Mouse (Mus musculus): ENCODE measurements around the gene Hip1. TPM values are rescaled to one million over a fixed set of nuclear protein-coding genes. Genes with fewer than 3 reads are reported as not detected.
"Not testable (repeated sequence)": the region's sequence is repeated elsewhere in the genome, so short reads cannot be mapped to it uniquely, and the experiment has no call there.

The Hip1 gene
- total RNA-seq, 2 experiments from 2014 or later = 44.4 TPM

DNA sequence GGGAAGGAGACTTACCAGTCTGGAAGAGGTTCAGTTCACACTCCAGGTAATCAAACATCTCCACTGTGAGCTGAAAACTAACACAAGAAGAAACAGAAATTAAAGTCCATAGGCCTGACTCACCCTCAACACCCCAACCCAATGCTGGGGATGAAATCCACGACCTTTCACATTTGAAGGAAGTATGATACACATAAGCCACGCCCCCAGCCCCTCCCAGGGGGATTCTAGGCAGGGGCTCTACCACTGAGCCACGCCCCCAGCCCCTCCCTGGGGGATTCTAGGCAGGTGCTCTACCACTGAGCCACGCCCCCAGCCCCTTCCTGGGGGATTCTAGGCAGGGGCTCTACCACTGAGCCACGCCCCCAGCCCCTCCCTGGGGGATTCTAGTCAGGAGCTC lies 93.4 kb downstream of the Hip1 start:
- DNase-seq (ENCODE audit: low spot score in 2 of 2) = not testable (repeated sequence)

DNA sequence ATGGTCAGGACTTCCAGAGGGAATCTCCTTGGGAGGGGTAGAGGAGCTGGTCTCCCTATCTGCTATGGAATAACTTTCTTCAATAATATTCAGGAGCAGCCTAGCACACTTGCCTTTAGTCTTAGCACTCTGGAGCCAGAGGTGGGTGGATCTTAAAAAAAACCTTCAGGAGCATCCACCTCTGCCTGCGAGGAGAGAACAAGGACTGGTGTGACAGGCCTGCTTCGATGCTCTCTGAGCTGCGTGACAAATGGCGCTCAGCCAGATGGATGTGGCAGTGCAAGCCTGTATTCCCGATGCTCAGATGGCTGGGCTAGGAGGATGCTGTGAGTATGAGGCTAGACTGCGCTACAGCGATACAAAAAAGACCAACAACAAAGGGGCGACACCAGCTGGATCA lies 93.8 kb downstream of the Hip1 start:
- no peak for DNase-seq (ENCODE audit: low spot score in 2 of 2)

DNA sequence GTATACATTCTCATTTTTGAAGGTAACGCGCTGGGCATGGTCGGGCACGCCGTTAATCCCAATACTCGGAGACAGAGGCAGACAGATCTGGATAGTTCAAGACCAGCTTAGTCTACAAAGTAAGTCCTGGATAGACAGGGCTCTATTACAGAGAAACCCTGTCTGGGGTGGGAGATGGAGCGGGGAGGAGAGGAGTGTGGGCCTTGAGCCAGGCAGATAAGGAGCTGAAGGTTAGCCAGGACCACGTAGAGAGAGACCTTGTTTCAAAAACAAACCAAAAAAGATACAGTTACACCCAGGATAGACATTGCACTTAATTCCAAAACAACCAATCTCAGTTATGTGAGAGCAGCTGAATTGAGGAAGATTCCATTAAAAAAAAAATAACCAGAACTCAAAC lies 99.2 kb downstream of the Hip1 start:
- DNase-seq (ENCODE audit: low spot score in 2 of 2) = no peak

DNA sequence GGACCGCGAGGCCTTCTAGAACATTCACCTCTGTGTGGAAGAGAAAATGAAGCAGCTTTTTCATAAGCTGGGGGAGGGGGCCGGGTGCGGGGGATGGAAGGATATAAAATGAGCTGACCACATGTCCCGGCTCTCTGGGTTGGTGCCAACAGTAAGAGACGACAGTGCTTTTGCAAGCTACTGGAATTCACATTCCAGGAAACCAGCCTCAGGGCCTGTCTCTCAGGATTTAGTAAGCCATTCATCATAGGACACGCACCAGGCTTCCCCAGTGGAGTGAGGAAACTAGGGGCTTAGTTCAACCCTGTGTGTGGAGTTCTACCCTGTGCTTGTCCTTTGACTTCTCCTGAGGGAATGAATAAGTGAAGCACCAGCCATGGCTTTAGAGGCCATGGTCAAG lies 102.5 kb downstream of the Hip1 start:
- no peak for DNase-seq (ENCODE audit: low spot score in 2 of 2)

DNA sequence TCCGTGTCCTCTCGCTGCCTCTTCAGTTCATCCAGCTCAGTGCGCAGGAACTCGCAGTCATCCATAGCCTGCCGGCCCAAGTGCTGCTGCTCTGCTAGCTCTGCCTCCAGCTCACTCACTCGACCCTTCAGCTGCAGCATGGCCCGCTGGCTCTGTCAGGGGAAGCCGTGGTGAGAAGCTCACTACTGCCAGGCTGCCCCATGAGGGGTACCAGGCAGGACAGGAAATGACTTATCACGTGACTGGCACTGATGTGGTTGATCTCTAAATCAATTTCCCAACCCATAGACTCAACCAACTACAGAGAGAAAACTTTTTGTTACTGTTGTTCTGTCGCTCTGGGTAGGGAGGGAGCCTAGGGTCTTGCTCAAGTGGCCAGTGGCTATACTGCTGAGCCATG lies 109.9 kb downstream of the Hip1 start:
- DNase-seq (ENCODE audit: low spot score in 2 of 2) = no peak

DNA sequence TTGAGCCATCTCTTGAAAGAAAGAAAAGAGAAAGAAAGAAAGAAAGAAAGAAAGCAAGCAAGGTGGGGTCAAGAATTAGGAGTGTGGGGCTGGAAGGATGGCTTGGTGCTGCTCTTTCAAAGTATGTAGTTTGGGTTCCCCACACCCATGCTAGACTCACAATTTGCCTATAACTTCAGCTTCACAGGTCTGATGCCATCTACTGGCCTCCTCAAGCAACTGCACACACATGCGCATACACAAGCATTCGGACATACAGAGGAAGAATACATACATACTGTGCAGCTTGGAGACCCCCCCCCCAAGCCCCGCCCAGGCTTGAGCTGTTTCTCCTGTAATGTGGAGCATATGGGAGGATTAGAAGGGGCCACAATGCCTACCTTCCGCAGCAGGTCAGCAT lies 111.1 kb downstream of the Hip1 start:
- no peak for DNase-seq (ENCODE audit: low spot score in 2 of 2)

DNA sequence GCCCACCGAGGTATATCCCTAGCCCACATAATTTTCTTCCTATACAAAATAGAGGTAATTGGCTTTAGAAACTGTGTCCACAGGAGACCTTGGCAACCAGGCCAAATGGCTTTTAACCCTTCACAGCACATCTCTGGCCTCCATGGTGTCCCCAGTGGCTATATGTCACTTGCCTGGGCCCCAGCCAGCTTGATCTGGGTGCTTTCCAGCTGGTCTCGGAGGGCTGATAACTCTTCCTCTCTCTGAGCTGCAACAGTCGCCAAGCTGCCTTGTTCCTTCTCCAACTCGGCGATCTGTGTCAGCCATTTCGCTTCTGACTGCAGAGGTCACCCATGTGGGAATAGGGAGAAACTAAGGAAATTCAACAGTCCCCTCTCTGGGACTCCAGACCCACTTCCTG lies 113.8 kb downstream of the Hip1 start:
- DNase-seq (ENCODE audit: low spot score in 2 of 2) = no peak

DNA sequence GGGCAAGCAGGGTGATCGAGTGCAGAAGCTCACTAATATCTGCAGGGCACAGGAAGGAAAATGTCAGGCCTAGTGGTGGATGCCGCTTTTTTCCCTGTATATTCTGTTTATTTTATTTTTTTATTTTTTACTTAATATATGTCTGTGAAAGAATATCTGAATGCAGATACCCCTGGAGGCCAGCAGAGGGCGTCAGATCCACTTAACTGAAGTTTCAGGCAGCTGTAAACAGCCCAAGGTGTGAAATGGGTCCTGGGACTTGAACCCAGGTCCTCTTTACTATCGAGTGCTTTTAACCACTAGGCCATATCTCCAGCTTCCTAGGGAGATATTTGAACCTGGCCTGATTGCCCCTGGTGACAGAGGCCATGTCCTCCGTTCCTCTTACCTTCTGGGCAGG lies 116.1 kb downstream of the Hip1 start:
- DNase-seq (ENCODE audit: low spot score in 2 of 2) = no peak

DNA sequence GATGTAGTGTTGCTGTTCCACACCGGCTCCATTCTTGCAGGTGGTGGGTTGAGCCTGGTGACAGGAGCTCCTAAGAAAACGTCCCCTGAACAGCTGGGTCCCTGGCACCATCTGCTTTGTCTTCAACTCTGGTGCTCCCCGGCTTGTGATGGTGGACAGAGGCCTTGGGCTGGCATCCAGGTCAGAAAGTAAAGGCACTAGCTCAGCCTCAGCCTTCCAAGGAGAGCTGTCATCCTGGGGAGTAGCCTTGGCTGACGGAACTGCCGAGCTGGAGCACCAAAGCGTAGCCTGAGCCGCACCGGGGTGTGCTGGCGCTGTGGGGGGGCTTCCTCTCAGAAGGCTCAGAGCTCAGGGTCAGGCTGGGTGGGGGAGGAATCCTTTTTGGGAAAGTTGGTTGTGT lies 134.7 kb downstream of the Hip1 start:
- DNase-seq (ENCODE audit: low spot score in 2 of 2) = no peak

DNA sequence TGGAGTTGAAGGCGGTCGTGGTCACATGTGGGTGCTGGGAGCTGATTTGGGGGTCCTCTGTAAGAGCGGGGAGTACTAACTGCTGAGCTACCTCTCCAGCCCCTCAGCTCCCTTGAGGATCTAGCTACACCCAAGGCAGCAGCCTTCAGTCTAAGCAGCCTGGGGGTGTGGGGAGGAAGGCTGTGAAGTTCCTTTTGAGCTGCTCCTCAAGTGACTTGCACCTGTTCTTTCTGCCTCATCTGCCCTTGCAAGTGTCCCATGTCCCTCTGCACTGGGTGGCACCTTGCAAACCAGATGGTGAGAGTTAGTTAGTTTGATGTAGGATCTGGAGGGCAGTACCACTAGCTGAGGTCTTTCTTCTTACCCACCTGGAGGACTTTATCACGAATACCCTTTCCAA lies 136.8 kb downstream of the Hip1 start:
- no peak for DNase-seq (ENCODE audit: low spot score in 2 of 2)

DNA sequence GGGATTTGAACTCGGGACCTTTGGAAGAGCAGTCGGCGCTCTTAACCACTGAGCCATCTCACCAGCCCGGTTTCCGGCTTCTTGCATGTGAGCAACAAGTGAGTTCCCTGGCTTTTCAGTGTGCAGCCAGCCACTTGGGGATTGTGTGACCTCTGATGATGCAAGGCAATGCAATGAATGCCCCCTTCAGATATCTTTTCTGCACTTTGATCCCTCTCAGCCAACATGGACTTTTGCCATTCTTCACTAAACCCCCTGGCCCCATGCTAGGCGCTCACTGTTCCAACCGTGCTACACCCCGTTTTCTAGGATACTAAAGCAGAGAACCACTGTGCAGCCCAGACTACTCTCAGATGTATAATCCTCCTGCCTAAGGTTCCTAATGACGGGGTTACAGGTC lies 139.5 kb downstream of the Hip1 start:
- no peak for DNase-seq (ENCODE audit: low spot score in 2 of 2)

DNA sequence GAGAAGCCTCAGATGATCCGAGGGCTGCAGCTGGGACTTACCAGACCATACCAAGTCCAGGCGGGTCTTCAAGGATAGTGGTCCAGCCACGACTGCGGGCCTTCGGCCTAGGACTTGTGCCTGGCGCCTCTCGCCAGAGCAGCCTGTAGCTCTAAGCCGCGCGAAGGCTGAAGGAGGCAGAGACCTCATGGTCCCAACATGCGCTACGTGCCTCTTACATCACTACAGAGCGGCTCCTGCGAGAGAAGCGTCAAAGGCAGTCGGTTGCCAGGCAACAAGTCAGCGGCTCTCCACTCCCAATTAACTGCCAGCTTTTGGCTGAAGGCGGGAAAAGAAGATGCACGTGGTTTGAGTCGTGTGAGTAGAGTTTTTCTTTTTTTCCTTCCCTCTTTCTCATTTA lies 140.3 kb downstream of the Hip1 start:
- no peak for DNase-seq (ENCODE audit: low spot score in 2 of 2)

DNA sequence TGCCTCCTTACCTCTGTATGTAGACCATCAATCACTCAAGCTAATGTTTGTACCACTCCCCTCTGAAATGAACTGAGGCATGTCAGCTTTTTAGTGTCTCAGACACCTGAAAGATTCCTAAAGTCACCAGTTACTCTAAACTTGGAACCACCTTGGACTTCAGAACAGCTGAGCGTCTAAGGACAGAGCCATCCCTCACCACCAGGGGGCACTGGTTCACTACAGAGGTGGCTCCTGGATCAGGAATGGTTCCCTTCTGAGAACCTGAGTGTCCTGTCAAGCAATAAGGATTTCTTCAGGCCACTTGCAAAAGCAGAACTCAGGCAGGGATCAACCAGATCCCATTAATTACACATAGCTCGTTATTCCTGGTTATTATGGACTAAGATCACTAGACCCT lies 144.7 kb downstream of the Hip1 start:
- DNase-seq (ENCODE audit: low spot score in 2 of 2) = peak; percentile 48 to 83

DNA sequence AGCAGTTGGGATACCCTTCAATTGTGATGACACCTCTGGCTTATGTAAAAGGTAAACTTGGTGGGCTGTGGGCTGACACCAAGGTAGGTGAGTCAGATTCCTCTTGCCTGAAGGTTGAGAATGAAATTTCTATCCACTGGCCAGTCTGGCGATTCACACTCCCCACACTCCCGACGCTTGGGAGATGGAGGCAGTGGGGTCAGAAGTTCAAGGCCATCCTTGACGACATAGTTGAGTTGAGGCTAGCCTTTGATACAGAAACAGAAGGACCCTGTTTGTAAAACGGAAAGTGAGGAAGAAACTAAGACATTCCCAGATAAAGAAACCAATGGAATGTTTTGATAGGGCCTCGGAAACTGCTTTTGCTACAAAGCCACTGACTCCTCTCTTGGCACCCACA lies 145.5 kb downstream of the Hip1 start:
- DNase-seq (ENCODE audit: low spot score in 2 of 2) = no peak

DNA sequence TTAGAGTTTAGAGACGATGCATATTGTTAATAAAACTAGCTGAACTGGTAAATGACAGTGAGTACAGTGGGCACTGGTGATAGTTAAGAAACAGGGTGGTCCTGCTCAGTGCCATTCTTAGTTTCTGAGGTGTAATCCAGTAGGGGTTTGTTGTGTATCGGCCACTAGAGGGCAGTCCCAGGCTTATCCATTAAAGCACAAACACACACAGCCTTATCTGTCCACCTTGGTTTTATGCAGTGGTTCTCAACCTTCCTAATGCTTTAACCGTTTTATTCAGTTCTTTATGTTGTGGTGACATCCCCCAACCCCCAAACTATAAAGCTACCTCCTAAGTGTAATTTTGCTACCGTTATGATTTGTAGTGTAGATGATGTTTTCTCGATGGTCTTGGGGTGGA lies 149.1 kb downstream of the Hip1 start:
- no peak for DNase-seq (ENCODE audit: low spot score in 2 of 2)

DNA sequence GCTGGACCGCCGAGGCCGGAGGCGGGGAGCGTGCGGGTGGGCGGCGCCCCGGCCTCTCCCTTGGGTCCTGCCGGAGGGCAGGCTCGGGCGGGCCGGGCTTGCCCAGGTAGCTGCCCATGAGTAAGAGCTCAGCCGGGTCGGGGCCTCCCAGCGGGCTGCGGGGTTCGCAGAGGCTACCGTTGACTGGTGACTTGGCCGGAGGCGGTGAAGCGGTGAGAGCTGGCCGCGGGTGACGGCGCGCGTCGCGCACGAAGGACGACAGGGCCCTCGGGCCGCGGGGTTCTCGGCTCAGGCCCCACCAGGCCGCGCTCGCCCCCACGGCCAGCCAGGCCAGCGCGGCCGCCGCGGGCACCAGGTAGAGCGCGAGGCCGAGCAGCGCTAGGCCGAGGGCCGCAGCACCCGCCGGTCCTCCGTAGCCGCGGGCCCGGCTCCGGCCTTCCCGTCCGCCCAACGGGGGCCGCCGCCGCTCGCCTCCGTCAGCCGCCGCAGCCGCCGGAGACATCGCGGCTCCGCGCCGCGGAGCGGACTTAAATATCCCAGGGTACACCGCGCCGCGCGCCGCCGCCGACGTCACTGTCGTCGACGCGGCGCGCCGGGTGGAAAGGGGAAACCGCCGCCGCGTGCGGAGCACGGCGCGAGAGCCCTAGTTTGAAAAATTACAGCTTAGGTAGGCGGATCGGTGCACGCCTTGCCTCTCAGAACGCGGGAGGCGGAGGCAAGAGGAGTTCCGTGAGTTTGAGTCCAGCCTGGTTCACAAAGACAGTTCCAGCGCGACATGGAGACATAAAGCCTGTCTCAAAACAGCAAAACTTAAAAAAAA lies 150.7 kb downstream of the Hip1 start, which contains the start of gene Pom121:
Gene Pom121 (minus strand): TSS at position 543 of the 820 bp plus-strand sequence.
- DNase-seq (ENCODE audit: low spot score in 2 of 2) = peak; percentile 65 to 71

DNA sequence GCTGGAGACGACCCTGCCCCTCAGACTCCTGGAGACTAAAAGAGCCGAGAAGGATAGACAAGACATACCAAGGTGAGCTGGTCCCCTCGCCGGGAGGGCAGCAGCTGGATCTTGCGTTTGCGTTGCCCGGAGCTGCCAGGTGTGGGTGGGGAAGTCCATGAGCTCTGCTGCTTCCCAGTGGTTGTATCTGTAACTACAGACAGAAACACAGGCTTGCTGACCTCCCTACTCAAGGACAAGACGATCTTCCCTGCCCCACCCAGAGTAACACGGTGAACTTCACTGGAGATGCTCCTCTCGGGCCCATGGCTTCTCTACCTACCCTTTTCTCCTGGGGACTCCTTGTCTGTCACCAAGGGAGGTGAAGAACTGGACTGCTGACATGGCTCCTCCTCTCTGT lies 161.1 kb downstream of the Hip1 start:
- no peak for DNase-seq (ENCODE audit: low spot score in 2 of 2)

DNA sequence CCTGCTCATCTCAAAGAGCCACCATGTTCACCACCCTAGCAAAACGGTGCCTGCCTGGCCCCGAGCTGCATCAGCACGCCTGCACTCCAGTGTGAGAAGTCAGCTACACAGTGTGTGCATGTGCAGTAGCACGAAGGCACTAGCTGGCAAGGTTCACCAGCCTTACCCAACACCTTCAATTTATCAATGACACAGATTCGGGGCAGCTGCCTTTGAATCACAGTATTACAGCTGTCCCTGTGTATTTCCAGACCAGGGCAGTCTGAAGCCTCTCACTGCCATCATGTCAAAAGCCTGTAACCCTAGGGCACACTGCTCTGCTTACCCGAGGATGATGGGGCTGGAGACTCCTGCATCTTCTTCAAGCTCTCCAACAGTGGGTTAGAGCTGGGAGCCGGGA lies 162.2 kb downstream of the Hip1 start:
- no peak for DNase-seq (ENCODE audit: low spot score in 2 of 2)

DNA sequence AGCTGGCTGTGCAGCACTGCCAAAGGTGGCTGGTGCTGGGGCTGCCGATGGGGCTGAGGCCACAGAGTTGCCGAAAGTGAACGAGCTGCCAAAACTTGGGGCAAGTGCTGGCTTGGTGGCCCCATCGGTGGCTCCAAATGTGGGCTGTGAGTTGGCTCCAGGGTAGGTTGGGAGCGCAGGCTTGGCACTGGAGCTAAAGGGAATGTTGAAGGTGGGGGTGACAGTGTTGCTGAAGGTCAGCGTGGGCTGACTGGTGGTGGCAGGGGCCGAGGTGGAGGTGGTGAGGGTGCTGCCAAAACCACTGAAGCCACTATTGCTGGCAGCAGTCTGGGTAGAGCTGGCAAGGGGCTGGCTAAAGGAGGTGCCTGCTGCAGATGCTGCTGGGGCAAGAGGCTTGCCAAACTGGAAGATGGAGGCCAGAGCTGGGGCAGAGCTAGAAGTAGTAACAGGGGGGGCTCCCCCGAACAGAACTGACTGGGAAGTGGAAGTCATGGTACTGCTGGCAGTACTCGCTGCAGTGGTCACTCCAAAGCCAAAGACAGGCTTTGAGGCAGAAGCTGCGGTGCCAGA lies 163.5 kb downstream of the Hip1 start:
- no peak for DNase-seq (ENCODE audit: low spot score in 2 of 2)

DNA sequence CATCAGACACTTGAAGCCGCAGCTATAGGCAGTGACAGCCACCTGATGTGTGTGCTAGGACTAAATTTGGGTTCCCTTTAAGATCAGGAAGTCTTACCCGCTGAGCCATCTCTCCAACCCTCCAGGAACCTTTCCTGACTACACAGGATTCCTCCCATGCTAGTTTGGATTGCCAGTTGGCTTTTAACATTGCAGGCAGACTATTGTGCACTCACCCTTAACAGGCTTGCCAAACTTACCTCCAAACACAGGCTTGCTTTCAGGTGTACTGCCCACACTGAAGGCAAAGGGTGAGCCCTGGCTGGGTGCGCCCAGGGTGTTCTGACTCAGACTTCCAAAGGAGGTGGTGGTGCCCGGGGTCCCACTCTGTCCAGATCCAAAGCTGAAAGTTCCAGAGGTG lies 164.2 kb downstream of the Hip1 start:
- DNase-seq (ENCODE audit: low spot score in 2 of 2) = no peak

DNA sequence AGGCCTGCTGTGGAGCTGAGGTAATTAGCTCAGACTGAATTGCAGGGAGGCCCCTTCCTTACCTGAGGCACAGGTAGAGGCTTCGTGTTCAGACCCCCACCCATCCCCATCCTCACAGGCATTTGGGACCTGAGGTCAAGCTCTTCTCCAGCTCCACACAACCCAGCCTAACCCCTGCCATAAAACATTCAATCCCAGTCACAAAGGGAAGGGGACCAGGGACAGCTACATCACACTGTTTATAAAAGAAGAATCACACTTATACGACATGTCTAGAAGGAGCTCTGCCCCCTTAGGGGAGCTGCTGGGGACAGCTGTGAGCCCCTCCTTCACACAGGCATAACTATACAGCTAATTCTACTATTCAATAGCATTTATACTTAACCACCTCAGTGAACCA lies 168.6 kb downstream of the Hip1 start:
- no peak for DNase-seq (ENCODE audit: low spot score in 2 of 2)

DNA sequence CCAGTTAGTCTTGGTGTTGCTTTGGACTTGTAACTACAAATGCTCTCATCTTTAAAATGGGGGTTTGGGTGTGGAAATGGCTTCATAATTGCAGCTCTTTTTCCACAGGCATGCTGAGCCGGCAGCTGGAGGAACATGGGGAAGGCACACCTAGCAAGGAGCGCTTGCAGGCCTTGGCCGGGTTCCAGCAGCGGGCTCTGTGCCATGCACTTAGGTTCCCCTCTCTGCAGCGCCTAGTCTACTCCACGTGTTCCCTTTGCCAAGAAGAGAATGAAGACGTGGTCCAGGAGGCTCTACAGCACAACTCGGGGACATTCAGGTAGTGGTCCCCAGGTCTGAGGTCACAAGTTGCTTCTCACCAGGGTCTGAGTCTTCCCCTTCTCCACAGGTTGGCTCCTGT lies 169.8 kb downstream of the Hip1 start:
- no peak for DNase-seq (ENCODE audit: low spot score in 2 of 2)

DNA sequence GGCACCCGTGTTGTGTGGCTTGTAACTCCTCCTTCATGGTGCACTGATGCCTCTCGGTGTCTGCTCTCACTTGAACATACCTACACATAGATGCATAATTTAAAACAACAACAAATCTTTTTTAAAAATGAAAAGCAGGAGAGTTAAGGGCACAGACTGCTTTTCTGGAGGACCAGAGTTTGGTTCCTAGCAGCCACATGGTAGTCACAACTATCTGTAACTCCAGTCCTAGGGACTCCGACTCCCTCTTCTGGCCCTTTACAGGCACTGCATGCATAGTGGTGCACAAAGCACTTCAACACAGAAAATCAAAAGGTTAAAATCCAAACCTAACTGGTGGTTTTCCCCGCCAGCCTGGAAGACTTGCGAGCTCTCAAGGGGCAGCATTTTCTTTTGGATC lies 171.3 kb downstream of the Hip1 start:
- DNase-seq (ENCODE audit: low spot score in 2 of 2) = no peak
